Mouse (Mus musculus): ENCODE measurements around the gene Dedd2.

Gene Dedd2

GRCm38 (mm10) chr7:25178317-25178716 is 42.1 kb downstream of the Dedd2 start:
- peak; percentile 53 to 66 for DNase-seq

GRCm38 (mm10) chr7:25174343-25174742 is 46.1 kb downstream of the Dedd2 start:
- DNase-seq, result peak; percentile 61 to 71

- no peak for DNase-seq
Observed at GRCm38 (mm10) chr7:25172669-25173068, 47.7 kb downstream of the Dedd2 start.

GRCm38 (mm10) chr7:25170583-25170982 is 49.8 kb downstream of the Dedd2 start:
- DNase-seq, result peak; percentile 71 to 74

GRCm38 (mm10) chr7:25166106-25166505 is 54.3 kb downstream of the Dedd2 start:
- no peak for DNase-seq

GRCm38 (mm10) chr7:25156158-25156648 is 64.2 kb downstream of the Dedd2 start:
- DNase-seq, result no peak

GRCm38 (mm10) chr7:25155469-25156157 is 64.8 kb downstream of the Dedd2 start:
- no peak for DNase-seq

- DNase-seq, result peak in 1 of 2 experiments; percentile 54
Observed at GRCm38 (mm10) chr7:25154648-25155047, 65.8 kb downstream of the Dedd2 start.

- no peak for DNase-seq
Observed at GRCm38 (mm10) chr7:25153841-25154240, 66.6 kb downstream of the Dedd2 start.

GRCm38 (mm10) chr7:25151916-25152556 is 68.4 kb downstream of the Dedd2 start:
- DNase-seq, result peak; percentile 81 to 88

- DNase-seq, result no peak
Observed at GRCm38 (mm10) chr7:25151009-25151408, 69.4 kb downstream of the Dedd2 start.

GRCm38 (mm10) chr7:25150151-25150663 is 70.2 kb downstream of the Dedd2 start:
- DNase-seq, result no peak
